Mouse (Mus musculus) spleen, adult 2 months (tissue): ENCODE results near the gene Itgb7.

Experiments used
- CTCF ChIP-seq: fragments of 200-500 bp; IDR thresholded peaks from 2 replicates; pipeline ENCODE4 v1.5.1; 2011; ENCODE audit warnings: mild to moderate bottlenecking, inconsistent platforms; ENCODE audit not compliant: insufficient read depth, insufficient read length, insufficient replicate concordance; ENCODE audit errors: extremely low read depth
- POLR2A ChIP-seq: fragments of 200-500 bp; IDR thresholded peaks from 2 replicates; pipeline ENCODE4 v1.6.1; 2011; ENCODE audit warnings: low read depth, low read length, inconsistent platforms

DNA sequence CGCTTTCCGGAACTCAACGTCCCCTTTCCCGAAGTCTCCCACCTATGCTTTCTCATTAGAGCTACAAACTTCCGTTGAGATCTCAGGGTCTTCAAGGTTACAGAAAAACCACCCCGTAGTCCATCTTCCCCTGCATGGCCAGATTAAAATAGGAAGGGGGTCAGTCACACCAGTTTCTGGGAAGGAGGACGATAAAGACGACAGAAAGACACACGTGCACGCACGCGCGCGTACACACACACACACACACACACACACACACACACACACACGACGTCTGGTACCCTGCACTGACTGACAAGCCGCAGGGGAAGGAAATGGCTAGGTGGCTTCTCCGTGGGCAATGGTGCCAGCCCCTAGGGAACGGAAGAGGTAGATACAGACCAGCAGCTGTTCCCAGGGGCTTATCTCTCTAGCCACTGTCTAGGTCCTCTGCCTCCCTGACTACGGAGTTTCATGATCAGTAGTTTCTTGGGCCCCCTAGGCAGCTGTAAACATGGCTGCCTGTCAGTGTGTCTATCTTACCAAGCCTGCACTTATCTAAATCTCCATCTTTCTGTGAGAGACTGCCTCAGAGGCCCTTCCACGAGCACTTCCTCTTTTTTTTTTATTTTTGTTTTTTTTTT is 6.6 kb downstream of the Itgb7 start:
- TF ChIP-seq POLR2A, result no peak
- TF ChIP-seq CTCF, result no peak
